Mouse (Mus musculus): ENCODE data around the gene Cmas.

The Cmas gene

DNA sequence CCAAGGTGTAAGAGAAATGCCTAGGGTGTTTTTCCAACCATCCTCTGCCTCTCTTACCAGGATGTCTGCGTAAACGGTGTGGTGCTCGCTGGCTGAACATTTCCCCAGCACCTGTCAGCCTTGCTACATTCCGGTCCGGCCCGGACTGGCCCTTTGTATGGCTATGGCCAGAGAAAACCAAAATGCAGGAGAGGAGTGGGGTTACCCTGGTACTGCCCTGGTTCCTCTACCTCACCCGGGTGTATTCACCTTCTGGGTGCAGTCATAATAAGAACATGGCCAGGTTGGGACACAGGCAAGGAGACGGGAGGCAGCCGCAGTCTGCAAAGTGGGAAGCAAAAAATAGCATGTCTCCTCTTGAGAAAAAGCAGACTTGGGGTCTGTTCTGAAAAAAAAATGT is 38.6 kb downstream of the Cmas start:
- DNase-seq = no peak

DNA sequence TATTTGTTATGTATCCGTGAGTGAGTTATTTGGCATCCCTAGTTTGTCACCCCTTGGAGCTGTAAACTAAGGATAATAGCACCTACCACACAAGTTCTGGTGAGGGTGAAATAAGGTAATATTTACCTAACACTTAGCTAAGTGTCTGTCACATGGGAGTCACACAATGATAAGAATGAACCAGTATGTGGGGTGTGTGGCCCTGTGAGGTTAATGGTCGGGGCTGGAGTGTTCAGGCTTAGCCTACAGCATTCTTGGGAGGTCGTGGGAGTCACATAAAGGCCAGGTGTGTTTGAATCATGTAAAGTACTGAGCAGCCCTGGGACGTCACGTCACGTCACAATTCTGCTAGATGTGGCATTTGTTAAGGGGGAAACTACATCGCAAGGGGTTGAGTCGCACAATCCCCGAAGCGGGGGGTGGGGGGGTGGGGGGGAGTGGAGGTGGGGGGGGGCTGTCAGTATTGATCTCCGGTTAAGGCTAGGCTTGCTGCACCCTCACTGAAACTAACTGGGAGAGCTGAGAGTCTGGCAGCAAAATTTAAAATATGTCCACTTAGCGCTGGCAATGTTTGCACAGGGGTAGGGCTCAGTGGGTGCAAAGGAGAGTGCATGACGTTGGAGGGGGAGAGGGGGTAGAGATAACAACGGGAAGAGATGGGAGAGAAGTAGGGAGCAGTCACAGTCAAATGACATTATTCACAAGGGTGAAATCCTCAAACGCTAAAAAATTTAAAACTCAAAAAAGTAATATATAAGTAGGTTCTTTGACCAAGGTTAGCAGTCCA is 39.4 kb downstream of the Cmas start:
- DNase-seq = no peak

DNA sequence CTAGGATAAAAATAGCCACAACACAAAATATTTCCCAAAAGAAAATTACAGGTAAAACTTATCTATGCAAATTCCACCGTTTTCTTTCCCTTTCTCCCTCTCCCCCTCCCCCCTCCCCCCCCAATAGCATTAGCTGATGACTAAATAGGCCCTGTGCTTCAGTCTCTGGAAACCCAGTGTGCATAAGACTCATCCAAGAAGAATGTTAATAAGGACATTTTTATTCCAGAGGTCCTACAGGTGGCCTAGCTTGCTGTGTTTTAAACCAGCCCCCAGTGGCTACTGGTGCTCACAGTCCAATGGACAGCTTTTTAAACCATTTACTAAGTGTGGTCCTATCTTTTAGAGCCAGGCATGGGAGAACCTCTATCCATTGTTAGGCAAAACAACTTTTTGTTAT is 41.5 kb downstream of the Cmas start:
- DNase-seq = no peak

GRCm38 (mm10) chr6:142798837-142799236 is 42.4 kb downstream of the Cmas start:
- no peak for DNase-seq

DNA sequence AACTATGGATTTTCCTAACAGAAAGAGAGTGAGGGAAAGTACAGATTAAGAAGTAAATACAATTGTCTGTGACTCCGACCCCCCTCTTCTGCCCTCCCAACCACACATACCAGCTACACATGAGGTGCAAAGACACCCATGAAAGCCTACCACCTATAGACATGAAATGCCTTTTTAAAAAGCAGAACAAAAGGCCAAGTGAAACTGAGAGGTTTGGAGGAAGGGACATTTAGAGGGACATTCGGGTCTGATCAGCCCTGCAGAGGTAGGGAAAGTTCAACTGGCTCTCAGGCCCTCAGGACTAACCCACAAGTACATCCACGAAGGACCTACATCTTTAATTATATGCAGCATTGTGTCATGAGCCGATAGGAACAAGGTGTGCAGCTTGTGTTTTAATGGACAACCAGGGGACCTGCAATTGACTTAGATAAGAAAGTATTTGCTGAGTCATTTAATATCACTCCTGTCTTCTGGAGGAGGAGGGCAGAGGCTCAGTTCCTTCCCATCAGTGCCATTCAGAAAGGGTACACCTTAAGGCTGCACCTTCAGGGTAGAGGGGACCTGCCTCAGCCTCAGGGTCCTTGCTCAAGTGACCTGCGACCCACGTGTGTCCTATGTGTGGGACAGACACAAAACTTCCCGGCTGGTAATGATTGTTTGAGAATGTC is 43.4 kb downstream of the Cmas start:
- no peak for DNase-seq

DNA sequence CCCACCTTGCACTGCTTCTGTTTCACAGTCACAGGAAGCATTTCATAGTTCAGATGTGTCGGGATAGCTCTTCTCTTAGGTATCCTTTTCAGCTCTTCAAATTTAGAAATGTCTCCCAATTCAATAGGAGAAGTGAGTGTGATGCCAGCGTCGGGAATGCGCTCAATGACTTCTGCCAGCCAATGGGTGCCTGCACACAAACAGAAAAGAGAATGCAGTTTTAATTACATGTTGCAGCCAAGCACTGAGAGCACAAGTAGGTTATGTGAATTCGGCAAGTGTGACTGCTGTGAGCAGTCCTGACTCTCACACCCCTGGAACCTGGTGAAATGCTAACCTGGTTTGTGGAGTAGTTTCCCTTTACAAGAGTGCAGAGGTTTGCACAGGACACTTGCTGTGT is 45.2 kb downstream of the Cmas start:
- DNase-seq = no peak

DNA sequence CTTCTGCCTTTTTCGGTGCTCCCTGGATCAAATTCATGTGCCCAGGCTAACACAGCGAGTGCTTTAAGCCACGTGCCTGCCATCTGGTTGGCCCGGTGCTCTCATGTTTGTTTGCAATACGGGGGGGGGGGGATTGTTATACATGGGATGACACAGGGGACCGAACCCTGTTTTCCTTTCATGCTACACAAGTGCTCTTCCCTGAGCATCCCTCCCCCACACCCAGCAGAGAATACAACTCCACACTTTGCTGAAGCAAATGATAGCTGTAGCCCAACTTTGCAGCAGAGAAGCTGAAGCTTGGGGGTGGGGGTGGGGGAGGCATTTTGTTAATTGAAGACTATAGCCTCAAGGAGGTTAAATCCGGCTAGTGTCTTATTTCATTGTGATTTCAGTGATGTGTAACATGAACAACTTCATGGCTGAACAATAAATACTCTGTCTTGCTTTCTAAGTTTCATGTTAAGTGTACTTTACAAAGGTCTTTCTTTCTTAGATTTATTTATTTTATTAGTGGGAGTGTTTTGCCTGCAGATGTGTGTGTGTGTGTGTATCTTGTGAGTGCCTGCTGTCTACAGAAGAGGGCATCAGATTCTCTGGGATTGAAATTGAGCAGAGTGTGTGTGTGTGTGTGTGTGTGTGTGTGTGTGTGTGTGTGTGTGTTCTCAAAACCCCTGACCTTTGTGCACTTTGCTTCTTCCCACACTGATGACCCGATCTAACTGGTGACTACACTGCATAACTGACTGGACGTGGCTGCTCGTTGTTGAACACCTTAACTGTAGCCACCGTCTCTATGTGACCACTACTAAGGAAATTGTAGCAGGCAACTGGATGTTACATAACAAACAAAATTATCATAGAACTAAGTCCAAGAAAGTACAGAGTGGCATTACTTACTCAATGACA is 46.4 kb downstream of the Cmas start:
- no peak for DNase-seq

DNA sequence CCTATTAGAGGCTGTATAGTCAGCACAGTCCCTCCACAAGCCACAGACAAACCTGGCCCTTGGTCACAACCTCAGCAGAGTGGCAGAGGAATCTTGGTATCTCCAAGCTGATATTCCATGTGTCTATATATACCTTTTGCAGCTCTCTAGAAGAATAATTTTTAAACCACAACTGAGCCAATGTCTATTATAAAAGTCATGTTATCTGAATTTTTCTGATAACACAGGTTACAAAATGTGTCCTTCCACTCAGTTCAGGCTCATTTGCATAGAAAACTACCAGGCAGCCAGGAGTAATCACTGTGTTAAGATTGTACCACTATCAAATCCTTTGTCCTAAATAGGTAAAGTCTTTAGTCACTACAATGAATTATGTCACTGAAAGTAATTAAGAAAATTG is 47.9 kb downstream of the Cmas start, which contains the start of gene Sult6b2:
Gene Sult6b2 (minus strand): TSS at position 101 of the 400 bp plus-strand sequence.
- DNase-seq = no peak

DNA sequence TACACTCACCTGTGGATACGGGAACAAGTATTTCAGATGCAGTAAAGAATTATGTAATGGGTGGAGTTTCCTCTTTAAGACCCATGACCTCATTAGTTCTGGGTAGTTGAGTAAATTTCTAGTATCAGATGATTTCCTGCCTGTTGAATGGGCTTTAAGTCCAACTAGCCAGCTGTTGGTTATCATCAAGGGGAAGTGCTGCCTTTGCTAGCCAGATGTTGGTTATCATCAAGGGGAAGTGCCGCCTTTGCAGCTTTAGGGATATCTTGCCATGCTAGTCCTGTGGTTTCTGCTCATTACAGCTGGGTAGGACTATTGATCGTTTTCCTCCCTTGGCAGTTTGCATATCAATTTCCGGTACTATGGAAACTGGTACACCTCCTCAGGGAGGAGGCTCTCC is 49.8 kb downstream of the Cmas start:
- DNase-seq = no peak

- DNase-seq = no peak
These were observed 53.0 kb downstream of the Cmas start for GRCm38 (mm10) chr6:142809373-142810098.

- DNase-seq = no peak
These were observed 53.8 kb downstream of the Cmas start for GRCm38 (mm10) chr6:142810239-142810638.

DNA sequence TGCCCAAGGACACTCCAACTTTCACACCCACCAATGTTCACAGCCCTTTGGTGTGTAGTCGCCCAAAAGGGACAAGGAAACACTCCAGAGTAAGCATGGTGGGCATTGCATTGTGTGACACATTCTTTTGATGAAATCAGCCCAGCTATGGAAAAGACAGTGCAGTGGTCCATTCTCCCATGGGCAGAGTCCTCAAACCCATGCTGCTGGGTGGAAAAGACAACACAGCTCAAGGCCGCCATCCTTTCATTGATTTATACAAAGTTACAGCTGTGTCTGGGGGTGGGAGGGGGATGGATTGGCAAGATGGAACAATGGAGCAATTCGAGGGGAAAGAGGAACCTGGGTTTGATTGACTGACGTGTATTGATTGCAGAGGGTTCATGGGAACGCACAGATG is 56.5 kb downstream of the Cmas start:
- no peak for DNase-seq

DNA sequence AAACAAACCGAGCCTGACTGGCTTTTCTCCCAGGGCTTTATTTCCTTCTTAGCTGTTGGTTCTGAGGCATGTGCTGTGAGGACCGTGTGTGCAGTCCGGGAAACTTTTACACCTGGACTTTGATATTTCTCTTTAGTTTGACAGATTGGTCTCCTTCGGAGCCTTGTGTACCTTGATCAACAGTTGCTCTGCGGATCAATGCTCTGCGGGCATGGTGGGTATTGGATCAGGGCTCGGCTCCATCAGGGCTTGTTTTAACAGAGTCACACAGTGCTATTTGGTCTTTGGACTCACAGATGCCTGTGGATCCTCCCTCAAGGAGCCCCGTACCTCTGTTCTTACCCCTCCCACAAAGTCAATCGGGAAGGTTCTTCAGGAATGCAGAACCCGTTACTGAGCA is 57.5 kb downstream of the Cmas start:
- no peak for DNase-seq

GRCm38 (mm10) chr6:142814495-142814921 is 58.0 kb downstream of the Cmas start:
- peak; percentile 82 to 83 for DNase-seq

- DNase-seq = no peak
These were observed 59.0 kb downstream of the Cmas start for GRCm38 (mm10) chr6:142815513-142815912.

DNA sequence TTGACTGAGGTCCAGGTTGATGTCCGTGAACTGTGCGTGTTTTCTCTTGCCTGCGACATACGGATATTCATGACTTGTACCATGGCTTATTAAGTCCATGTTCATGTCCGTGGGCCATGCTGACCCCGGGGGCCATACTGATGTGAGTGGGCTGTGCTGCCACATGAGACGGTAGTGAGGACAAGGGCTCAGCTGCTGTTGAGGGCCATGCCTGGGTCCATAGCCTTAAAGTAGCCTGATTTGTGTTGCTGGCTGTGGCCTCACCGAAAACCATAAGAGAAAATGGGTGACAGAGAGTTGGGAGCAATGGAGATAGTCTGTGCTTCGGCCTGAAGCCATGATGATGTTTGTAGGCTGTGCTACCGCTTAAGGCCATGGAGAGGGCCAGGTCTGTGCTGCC is 61.8 kb downstream of the Cmas start:
- no peak for DNase-seq

DNA sequence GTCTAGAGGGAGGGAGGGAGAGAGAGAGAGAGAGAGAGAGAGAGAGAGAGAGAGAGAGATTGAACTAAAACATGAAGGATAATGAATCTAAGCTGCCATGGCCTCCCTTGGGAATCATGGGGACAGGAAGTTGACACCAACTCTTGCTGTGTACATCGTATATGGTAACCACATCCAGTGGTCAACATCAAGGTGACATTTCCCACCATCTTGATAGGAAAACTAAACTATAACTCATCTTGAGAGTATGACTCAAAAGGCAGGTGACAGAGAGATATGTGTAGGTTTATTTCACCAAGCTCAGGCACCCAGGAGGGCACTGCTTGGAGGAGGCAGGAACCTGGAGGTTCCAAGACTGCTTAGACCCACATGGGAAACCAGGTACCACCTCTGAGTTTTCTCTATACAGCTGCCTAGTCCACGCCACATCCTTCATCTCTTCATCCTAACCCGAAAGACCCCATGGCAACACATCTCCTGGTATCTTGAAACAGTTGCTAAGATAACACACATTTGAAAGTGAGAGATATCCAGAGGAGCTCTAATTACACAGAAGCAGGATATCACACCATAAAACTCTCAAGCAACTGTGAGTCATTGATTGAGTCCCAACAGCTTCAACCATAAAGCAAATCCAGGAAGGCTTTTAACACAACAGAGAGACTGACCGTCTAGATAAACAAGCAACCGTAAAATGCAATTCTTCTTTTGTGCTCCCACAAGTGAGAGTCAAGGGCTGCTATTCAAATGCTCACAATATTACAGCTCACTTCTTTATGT is 66.7 kb downstream of the Cmas start:
- DNase-seq = no peak
